Mouse (Mus musculus): Measurements from ENCODE around the gene Pdzrn3. TPM values are rescaled to one million over a fixed set of nuclear protein-coding genes. Genes with fewer than 3 reads are reported as not detected.

Gene Pdzrn3
- total and polyA plus RNA-seq, 3 experiments: 0.08 TPM; not detected in 2

DNA sequence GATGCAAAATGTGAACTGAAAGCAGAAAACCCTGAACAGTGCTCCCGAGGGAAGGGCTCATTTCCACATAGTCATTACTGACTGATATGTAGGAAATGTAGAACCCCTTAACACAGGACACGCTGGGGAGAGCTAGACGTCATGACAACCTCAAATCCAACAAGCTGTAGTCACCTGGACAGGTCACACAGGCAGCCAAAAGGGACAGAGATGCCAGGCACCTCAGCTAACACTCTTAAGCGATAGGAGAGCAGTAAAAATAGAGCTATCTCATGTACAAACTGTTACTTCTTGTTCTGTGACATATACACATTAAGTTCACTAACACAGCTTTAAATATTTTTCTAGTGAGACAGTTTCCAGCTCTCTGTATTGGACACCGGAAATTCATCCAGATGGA lies 15.0 kb downstream of the Pdzrn3 start:
- no peaks in the 10 kb centered on the region; a peak in 1 of 4 replicates for H3K27me3 ChIP-seq (ENCODE audit: control insufficient read depth in 1 of 2, insufficient read depth in 2 of 2, low read length in 2 of 2)
- H3K4me3 ChIP-seq (ENCODE audit: control insufficient read depth in 1 of 2, insufficient read depth in 1 of 2, low read depth in 2 of 2, low read length in 2 of 2): no peak overlapping the region
- H3K27ac ChIP-seq (ENCODE audit: control insufficient read depth, low read depth, low read length): no peak overlapping the region
- no peaks in the 10 kb centered on the region for H3K79me2 ChIP-seq (ENCODE audit: control insufficient read depth, insufficient read depth, low read length, poor library complexity)
- no peak for DNase-seq (ENCODE audit: low read depth, low spot score)
- H3K4me1 ChIP-seq (ENCODE audit: control insufficient read depth in 1 of 2, insufficient read depth in 2 of 2, low read length in 2 of 2): no peaks in the 10 kb centered on the region
- TF ChIP-seq ETS1 (IDR thresholded peaks at IDR 0.05; ENCODE audit: low read depth, low read length): no peak
- TF ChIP-seq USF2 (IDR thresholded peaks at IDR 0.05; ENCODE audit: borderline replicate concordance in 1 of 2, insufficient read depth in 1 of 2, low read depth in 1 of 2, low read length in 2 of 2): no peak
- TF ChIP-seq RAD21 (IDR thresholded peaks at IDR 0.05; ENCODE audit: low read depth, low read length): no peak
- TF ChIP-seq MYB (IDR thresholded peaks at IDR 0.05; ENCODE audit: low read depth, low read length): no peak
- TF ChIP-seq MAZ (IDR thresholded peaks at IDR 0.05; ENCODE audit: low read depth, low read length): no peak
- TF ChIP-seq JUND (IDR thresholded peaks at IDR 0.05; ENCODE audit: low read depth, low read length): no peak
- TF ChIP-seq TCF12 (IDR thresholded peaks at IDR 0.05; ENCODE audit: low read depth, low read length): no peak
- TF ChIP-seq UBTF (IDR thresholded peaks at IDR 0.05; ENCODE audit: borderline replicate concordance, insufficient read depth, low read depth, low read length): no peak
- TF ChIP-seq MEF2A (IDR thresholded peaks at IDR 0.05; ENCODE audit: extremely low read depth, insufficient replicate concordance, low read depth, low read length, poor library complexity, severe bottlenecking): no peak
- no peak for TF ChIP-seq CHD1 (IDR thresholded peaks at IDR 0.05; ENCODE audit: low read depth, low read length)
- TF ChIP-seq HCFC1 (IDR thresholded peaks at IDR 0.05; ENCODE audit: low read depth, low read length): no peak
- no peak for TF ChIP-seq ZMIZ1 (IDR thresholded peaks at IDR 0.05; ENCODE audit: low read depth, low read length)
- no peak for TF ChIP-seq POLR2AphosphoS2 (IDR thresholded peaks at IDR 0.05; ENCODE audit: low read length)
- no peak for TF ChIP-seq GATA1 (IDR thresholded peaks at IDR 0.05; ENCODE audit: low read depth, low read length)
- TF ChIP-seq EP300 (IDR thresholded peaks at IDR 0.05; ENCODE audit: low read depth in 1 of 2, low read length in 2 of 2): no peak
- no peak for TF ChIP-seq USF1 (IDR thresholded peaks at IDR 0.05; ENCODE audit: low read depth, low read length)
- H3K9me3 ChIP-seq (replicated peaks; ENCODE audit: insufficient read depth, low read length): no peaks in the 10 kb centered on the region
- no peaks in the 10 kb centered on the region for H3K36me3 ChIP-seq (ENCODE audit: control insufficient read depth in 1 of 2, insufficient read depth in 2 of 2, low read length in 2 of 2)
- no peak overlapping the region for H3K9ac ChIP-seq (ENCODE audit: control insufficient read depth, low read depth, low read length, poor library complexity, severe bottlenecking)

DNA sequence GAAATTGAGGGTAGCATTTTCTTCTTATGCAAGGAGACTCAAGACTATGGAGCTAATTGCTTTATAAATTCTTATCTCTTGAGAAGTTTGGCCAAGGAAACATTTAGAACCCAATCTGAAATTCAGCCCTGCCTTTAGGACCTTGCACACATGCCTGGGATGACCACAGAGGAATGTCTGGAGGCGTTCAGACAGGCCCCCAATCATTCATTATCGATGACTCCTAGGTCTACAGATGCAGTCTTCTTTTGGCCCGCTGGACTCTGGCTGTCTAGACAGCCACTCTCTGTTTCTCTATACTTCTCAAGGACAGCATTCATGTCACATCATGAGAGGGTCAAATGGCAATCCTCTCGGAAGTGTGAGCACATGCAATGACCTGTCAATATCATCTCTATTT lies 15.4 kb downstream of the Pdzrn3 start:
- Histone ChIP-seq H3K27me3 (ENCODE audit: control insufficient read depth in 1 of 2, insufficient read depth in 2 of 2, low read length in 2 of 2) (no peaks in the 10 kb centered on the region; a peak in 1 of 4 replicates), H3K4me3 (ENCODE audit: control insufficient read depth in 1 of 2, insufficient read depth in 1 of 2, low read depth in 2 of 2, low read length in 2 of 2) (no peak overlapping the region), H3K4me1 (ENCODE audit: control insufficient read depth in 1 of 2, insufficient read depth in 2 of 2, low read length in 2 of 2) (no peaks in the 10 kb centered on the region), H3K9me3 (replicated peaks; ENCODE audit: insufficient read depth, low read length) (no peaks in the 10 kb centered on the region), H3K9ac (ENCODE audit: control insufficient read depth, low read depth, low read length, poor library complexity, severe bottlenecking) (no peak overlapping the region), H3K27ac (ENCODE audit: control insufficient read depth, low read depth, low read length) (no peak overlapping the region), H3K79me2 (ENCODE audit: control insufficient read depth, insufficient read depth, low read length, poor library complexity) (no peaks in the 10 kb centered on the region), H3K36me3 (ENCODE audit: control insufficient read depth in 1 of 2, insufficient read depth in 2 of 2, low read length in 2 of 2) (no peaks in the 10 kb centered on the region)
- no peak for TF ChIP-seq BHLHE40 (IDR thresholded peaks at IDR 0.05; ENCODE audit: borderline replicate concordance, low read depth, low read length)
- TF ChIP-seq CHD2 (IDR thresholded peaks at IDR 0.05; ENCODE audit: low read length): no peak
- TF ChIP-seq POLR2AphosphoS2 (IDR thresholded peaks at IDR 0.05; ENCODE audit: low read length): no peak
- no peak for TF ChIP-seq NELFE (IDR thresholded peaks at IDR 0.05; ENCODE audit: low read depth, low read length)
- DNase-seq (ENCODE audit: low read depth, low spot score): no peak
